Mouse (Mus musculus): ENCODE measurements at regions not wholly inside any gene's neighbourhood (a gene's known extent, or its start where the extent isn't known, plus 50 kb on each side); places are given as distances from the start of the nearest gene placed in this dataset.

DNA sequence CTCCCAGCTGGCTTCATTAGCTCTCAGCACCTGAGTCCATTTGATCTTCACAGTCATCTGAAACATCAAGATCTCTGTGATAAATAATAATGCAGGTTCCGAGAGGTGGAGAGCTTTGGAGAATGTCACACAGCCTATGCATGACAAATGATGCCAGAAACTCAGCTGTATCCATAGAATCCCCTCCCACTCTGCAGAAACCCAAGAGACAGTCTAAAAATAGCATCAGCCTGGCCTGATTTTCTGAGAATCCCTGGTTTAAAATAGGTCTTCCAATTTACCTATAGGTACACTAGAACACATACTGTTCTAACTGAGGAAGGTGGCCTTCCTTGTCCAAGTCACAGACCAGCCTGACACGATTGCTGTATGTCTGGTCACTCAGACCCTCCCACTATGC, 184.0 kb upstream of the B3gat1 start:
- no peak for DNase-seq (ENCODE audit: low spot score in 2 of 2)

- no peak for DNase-seq (ENCODE audit: low spot score in 2 of 2)
Observed at GRCm38 (mm10) chr9:26575990-26576389, 157.5 kb upstream of the B3gat1 start.

DNA sequence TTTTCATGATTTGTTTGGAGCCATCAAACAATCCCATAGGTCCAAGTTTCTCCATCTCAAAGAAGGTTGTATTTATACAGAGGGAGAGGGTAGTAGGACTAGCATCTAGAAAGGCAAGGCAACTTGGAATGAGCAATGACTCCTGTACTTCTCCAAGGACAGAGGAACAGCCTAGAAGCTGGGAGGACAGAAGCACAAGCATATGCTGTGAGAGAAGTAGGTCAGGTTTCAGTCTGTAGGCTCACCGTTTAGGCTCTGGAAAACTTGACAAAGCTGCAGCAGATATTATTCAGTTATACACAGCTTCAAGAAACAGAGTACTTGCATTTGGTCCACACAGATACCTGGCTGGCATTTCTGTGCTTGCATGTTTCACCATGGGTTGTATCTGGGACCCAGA, 131.5 kb upstream of the B3gat1 start:
- no peak for DNase-seq (ENCODE audit: low spot score in 2 of 2)

DNA sequence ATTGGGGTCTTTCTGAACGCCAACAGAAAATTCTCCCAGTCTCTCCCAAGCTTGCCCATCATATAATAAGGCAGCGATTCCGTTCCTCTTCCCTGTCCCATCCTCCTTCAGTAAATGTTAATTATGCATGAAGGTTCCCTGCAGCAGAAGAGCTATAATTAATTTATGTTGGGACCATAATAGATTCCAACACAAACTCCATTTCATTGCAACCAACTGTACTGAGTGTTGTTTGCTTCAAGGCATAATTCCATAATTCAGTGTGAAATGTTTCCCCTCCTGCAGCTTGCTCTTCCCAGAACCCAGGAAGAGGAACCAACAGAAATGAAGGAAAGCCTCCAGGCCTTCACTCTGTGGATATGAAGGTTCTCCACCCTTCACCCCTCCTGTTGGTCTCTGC, 129.0 kb upstream of the B3gat1 start:
- DNase-seq (ENCODE audit: low spot score in 2 of 2), result no peak

- DNase-seq (ENCODE audit: low spot score in 2 of 2), result no peak
Observed at GRCm38 (mm10) chr9:26611711-26612437, 121.7 kb upstream of the B3gat1 start.

- DNase-seq (ENCODE audit: low spot score in 2 of 2), result no peak
Observed at GRCm38 (mm10) chr9:26622840-26623448, 110.6 kb upstream of the B3gat1 start.

- no peak for DNase-seq (ENCODE audit: low spot score in 2 of 2)
Observed at GRCm38 (mm10) chr9:26625171-26625937, 108.2 kb upstream of the B3gat1 start.

GRCm38 (mm10) chr9:26632891-26633650, 100.5 kb upstream of the B3gat1 start:
- no peak for DNase-seq (ENCODE audit: low spot score in 2 of 2)

DNA sequence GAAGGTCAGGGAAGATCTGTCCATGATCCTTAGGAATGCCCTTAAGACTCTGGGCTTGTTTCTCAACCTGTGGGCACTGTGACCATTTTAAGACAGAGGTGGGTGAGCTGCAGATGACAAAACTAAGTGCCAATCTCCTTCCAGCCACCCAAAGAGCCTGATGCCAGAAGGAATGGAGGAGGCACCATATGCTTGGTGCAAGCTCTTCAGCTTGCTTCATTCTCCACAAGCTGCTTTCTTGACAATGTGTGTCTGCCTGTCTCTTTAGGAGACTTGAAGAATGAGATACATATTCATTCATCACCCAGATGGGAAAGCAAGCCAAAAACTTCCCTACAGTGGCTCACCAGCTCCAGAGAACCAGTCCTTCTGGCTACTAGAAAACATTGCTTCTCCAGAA, 98.3 kb upstream of the B3gat1 start:
- DNase-seq (ENCODE audit: low spot score in 2 of 2), result peak in 1 of 2 experiments; percentile 59

DNA sequence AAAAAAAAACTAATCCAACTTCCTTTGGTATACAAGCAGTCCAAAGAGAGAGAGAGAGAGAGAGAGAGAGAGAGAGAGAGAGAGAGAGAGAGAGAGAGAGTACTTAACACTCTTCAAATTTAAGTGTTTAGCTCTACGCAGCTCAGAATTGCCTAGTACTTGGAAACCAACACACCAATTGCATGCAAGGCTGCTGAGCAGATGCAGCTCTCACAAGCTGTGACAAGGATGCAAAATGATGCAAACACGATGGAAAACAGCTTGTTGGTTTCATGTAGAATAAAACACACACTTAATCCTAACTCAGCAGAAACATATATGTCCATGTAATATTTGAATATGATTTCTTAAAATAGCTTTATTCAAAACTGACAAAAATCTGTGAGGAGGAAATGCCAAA, 94.9 kb upstream of the B3gat1 start:
- no peak for DNase-seq (ENCODE audit: low spot score in 2 of 2)

- DNase-seq (ENCODE audit: low spot score in 2 of 2), result no peak
Observed at GRCm38 (mm10) chr9:26642302-26642701, 91.2 kb upstream of the B3gat1 start.

- no peak for DNase-seq (ENCODE audit: low spot score in 2 of 2)
Observed at GRCm38 (mm10) chr9:26642831-26643230, 90.7 kb upstream of the B3gat1 start.

GRCm38 (mm10) chr9:26649506-26649905, 84.0 kb upstream of the B3gat1 start:
- no peak for DNase-seq (ENCODE audit: low spot score in 2 of 2)

DNA sequence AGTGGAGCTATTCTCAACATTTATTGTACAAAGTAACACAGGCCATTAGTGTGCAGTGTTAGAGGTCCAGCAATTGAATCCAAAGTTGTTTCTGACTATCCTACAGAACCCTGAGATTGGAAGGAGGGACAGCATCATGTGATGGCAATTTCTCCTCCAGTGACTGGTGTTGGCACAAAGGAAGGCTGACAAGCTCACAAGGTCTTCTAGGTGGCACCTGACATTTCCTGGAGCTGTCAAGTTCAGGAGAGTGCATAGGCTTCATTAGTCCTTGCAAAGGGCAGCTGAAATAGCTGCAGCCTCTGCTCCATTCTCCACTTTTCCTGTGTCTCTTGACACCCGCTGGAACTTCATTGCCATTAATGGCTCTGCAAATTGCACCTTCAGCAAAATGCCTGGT, 80.6 kb upstream of the B3gat1 start:
- DNase-seq (ENCODE audit: low spot score in 2 of 2), result no peak

DNA sequence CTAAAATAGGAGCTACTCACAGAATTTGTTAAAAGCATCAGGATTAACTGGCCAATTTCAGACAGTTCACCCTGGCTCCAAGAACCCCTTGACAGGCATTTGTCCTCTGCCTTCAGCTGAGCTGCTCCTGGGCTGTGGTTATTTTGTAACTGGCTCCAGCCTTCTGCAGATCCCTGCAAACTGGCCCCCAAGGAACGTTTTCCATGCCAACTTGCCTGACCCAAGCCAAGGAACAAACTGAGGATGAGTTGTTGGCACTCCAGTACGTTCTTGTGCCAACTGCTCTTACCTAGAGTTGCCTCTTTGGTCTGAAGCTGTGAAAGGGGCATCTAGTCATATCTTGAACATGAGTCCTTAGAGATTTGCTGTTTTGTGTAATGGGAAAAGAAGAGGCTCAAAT, 74.2 kb upstream of the B3gat1 start:
- no peak for DNase-seq (ENCODE audit: low spot score in 2 of 2)

- DNase-seq (ENCODE audit: low spot score in 2 of 2), result peak in 1 of 2 experiments; percentile 46
Observed at GRCm38 (mm10) chr9:26663544-26663943, 70.0 kb upstream of the B3gat1 start.

- DNase-seq (ENCODE audit: low spot score in 2 of 2), result peak in 1 of 2 experiments; percentile 44
Observed at GRCm38 (mm10) chr9:26667835-26668234, 65.7 kb upstream of the B3gat1 start.

DNA sequence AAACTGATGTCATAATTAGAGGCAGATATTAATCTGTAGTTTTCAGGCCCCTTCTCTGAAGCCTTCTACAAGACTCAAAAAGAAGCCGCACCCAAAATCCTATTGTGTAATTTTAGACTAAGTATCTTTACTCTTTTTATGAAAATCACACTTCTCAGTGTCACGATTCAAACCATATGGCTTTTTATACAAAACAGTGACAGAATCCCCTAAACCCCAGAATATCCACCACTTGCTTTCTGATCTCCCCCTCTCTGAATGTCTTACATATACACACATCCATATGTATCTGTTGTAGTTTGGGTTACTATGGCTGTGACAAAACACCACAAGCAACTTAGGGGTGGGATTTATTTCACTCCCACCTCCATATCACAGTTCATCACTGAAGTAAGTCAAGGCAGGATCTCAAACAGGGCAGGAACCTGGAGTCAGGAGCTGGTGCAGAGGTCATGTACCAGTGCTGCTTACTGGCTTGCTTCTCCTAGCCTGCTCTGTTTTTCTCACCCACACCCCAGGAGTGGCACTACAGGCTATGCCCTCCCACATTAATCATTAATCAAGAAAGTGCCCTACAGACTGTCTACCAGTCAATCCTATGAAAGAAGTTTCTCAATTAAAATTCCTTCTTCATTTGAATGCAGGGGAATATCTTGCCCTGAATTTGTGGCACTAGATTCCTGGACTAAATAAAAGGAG, 59.3 kb upstream of the B3gat1 start:
- no peak for DNase-seq (ENCODE audit: low spot score in 2 of 2)

GRCm38 (mm10) chr9:26678288-26678687, 55.2 kb upstream of the B3gat1 start:
- DNase-seq (ENCODE audit: low spot score in 2 of 2), result no peak

- DNase-seq (ENCODE audit: low spot score in 2 of 2), result no peak
Observed at GRCm38 (mm10) chr9:26681516-26681915, 52.0 kb upstream of the B3gat1 start.

All from layer of hippocampus, postnatal 14 days (tissue).